Mouse (Mus musculus): Measurements from ENCODE around the gene Qser1. TPM values are rescaled to one million over a fixed set of nuclear protein-coding genes. Genes with fewer than 3 reads are reported as not detected.

Gene Qser1
- polyA plus RNA-seq, 1 experiment, result 1.7 TPM

GRCm38 (mm10) chr2:104736241-104736640 lies 80.3 kb downstream of the Qser1 start:
- no peak for DNase-seq (ENCODE audit: low read depth in 1 of 2, low spot score in 2 of 2)
- WGBS, result 89% methylated on average over 7 of the region's 7 CpGs
- Histone ChIP-seq H3K36me3 (ENCODE audit: control insufficient read depth, insufficient read depth, low read length) (no peaks in the 10 kb centered on the region), H3K27me3 (ENCODE audit: control insufficient read depth, insufficient read depth, low read length) (no peaks in the 10 kb centered on the region), H3K27ac (ENCODE audit: insufficient read depth, low read length) (no peak overlapping the region), H3K4me1 (ENCODE audit: control insufficient read depth, insufficient read depth, insufficient read length) (no peaks in the 10 kb centered on the region), H3K4me3 (ENCODE audit: extremely low read depth, insufficient read depth, insufficient read length) (no peak overlapping the region)
- TF ChIP-seq POLR2A (IDR thresholded peaks at IDR 0.05; ENCODE audit: low read depth, low read length), result no peak

DNA sequence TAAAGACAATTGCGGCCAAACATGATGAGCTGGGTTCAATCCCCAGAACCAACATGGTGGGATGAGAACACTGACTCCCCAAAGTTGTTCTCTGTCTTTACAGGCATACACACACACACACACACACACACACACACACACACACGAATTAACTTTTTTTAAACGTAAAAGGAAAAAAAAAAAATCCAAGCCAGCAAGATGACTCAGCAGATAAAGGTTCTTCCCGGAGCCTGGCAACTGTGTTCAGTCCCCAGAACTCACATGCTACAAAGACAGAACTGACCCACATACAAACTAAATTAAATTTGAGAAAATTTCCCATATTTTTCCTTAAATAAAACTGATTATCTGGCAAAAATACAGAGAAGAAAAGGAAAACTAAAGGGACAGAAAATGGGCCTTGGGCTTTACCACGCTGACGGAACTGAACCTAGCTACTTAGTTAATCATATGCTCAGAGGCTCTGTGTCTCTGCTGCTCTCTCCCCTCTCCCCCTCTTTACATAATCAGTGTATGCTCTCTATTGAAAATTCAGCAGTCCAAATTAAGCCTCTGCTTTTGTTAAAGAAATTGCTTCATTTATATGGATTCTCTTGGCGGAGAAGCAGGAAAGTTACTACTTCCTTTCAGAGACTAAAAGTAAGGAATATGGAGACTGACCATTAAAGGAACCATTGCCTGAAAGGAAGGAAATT lies 83.9 kb downstream of the Qser1 start:
- TF ChIP-seq CTCF (IDR thresholded peaks at IDR 0.05; ENCODE audit: extremely low read depth, insufficient read depth, insufficient read length, insufficient replicate concordance) (no peak), POLR2A (IDR thresholded peaks at IDR 0.05; ENCODE audit: low read depth, low read length) (no peak)
- no peak for DNase-seq (ENCODE audit: low read depth in 1 of 2, low spot score in 2 of 2)
- H3K4me3 ChIP-seq (ENCODE audit: extremely low read depth, insufficient read depth, insufficient read length), result no peak overlapping the region
- no peaks in the 10 kb centered on the region for H3K4me1 ChIP-seq (ENCODE audit: control insufficient read depth, insufficient read depth, insufficient read length)
- WGBS, result 59% methylated on average over 7 of the region's 7 CpGs
- H3K36me3 ChIP-seq (ENCODE audit: control insufficient read depth, insufficient read depth, low read length), result no peaks in the 10 kb centered on the region
- H3K27ac ChIP-seq (ENCODE audit: insufficient read depth, low read length), result peak overlapping the region; percentile 26; the same call in 1 of the 2 replicates
- no peaks in the 10 kb centered on the region for H3K27me3 ChIP-seq (ENCODE audit: control insufficient read depth, insufficient read depth, low read length)

DNA sequence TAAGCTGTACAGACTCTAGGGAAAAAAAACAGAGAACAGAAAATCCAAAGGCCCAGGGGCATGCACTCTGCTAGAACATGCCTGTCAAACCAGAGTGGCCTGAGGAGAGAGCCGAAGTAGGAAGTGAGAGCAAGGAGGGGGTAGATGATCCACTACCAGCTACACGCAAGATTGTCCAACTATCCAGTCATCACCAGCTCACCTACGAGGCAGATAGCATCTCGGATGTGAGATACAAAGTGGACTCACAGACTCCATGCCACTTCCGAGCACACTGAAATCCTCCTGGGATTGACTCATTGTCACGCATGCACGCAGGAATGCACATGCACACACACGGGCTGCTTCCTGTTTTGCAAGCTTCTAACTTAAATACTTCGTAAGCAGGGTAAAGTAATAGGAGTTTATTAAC lies 84.5 kb downstream of the Qser1 start:
- peak overlapping the region; percentile 48 for H3K4me3 ChIP-seq (ENCODE audit: extremely low read depth, insufficient read depth, insufficient read length)

GRCm38 (mm10) chr2:104727369-104727768 lies 89.2 kb downstream of the Qser1 start:
- no peak overlapping the region for H3K27ac ChIP-seq (ENCODE audit: insufficient read depth, low read length)
- no peak overlapping the region for H3K4me3 ChIP-seq (ENCODE audit: extremely low read depth, insufficient read depth, insufficient read length)
- no peak for DNase-seq (ENCODE audit: low read depth in 1 of 2, low spot score in 2 of 2)
- H3K36me3 ChIP-seq (ENCODE audit: control insufficient read depth, insufficient read depth, low read length), result no peaks in the 10 kb centered on the region
- H3K27me3 ChIP-seq (ENCODE audit: control insufficient read depth, insufficient read depth, low read length), result no peaks in the 10 kb centered on the region
- no peaks in the 10 kb centered on the region for H3K4me1 ChIP-seq (ENCODE audit: control insufficient read depth, insufficient read depth, insufficient read length)
- no peak for TF ChIP-seq POLR2A (IDR thresholded peaks at IDR 0.05; ENCODE audit: low read depth, low read length)
- TF ChIP-seq CTCF (IDR thresholded peaks at IDR 0.05; ENCODE audit: extremely low read depth, insufficient read depth, insufficient read length, insufficient replicate concordance), result no peak
- 86% methylated on average over 1 of the region's 1 CpGs for WGBS

More for the DNA sequence above, 84.5 kb downstream of the Qser1 start:
- H3K27me3 ChIP-seq (ENCODE audit: control insufficient read depth, insufficient read depth, low read length), result no peaks in the 10 kb centered on the region
- no peaks in the 10 kb centered on the region for H3K36me3 ChIP-seq (ENCODE audit: control insufficient read depth, insufficient read depth, low read length)
- H3K4me1 ChIP-seq (ENCODE audit: control insufficient read depth, insufficient read depth, insufficient read length), result no peaks in the 10 kb centered on the region
- peak overlapping the region; percentile 43 for H3K27ac ChIP-seq (ENCODE audit: insufficient read depth, low read length)
- DNase-seq (ENCODE audit: low read depth in 1 of 2, low spot score in 2 of 2), result peak in 1 of 2 experiments; percentile 7
- WGBS, result 17% methylated on average over 9 of the region's 9 CpGs
- no peak for TF ChIP-seq POLR2A (IDR thresholded peaks at IDR 0.05; ENCODE audit: low read depth, low read length)
- no peak for TF ChIP-seq CTCF (IDR thresholded peaks at IDR 0.05; ENCODE audit: extremely low read depth, insufficient read depth, insufficient read length, insufficient replicate concordance)

GRCm38 (mm10) chr2:104722021-104722420 lies 94.5 kb downstream of the Qser1 start:
- WGBS, result 83% methylated on average over 3 of the region's 3 CpGs
- no peak for TF ChIP-seq CTCF (IDR thresholded peaks at IDR 0.05; ENCODE audit: extremely low read depth, insufficient read depth, insufficient read length, insufficient replicate concordance)
- no peak for TF ChIP-seq POLR2A (IDR thresholded peaks at IDR 0.05; ENCODE audit: low read depth, low read length)
- Histone ChIP-seq H3K27me3 (ENCODE audit: control insufficient read depth, insufficient read depth, low read length) (no peaks in the 10 kb centered on the region), H3K4me3 (ENCODE audit: extremely low read depth, insufficient read depth, insufficient read length) (no peak overlapping the region), H3K4me1 (ENCODE audit: control insufficient read depth, insufficient read depth, insufficient read length) (no peaks in the 10 kb centered on the region), H3K36me3 (ENCODE audit: control insufficient read depth, insufficient read depth, low read length) (no peaks in the 10 kb centered on the region), H3K27ac (ENCODE audit: insufficient read depth, low read length) (no peak overlapping the region)
- no peak for DNase-seq (ENCODE audit: low read depth in 1 of 2, low spot score in 2 of 2)

- no peak overlapping the region for H3K4me3 ChIP-seq (ENCODE audit: extremely low read depth, insufficient read depth, insufficient read length)
- WGBS, result 55% methylated on average over 4 of the region's 4 CpGs
- DNase-seq (ENCODE audit: low read depth in 1 of 2, low spot score in 2 of 2), result no peak
- H3K27ac ChIP-seq (ENCODE audit: insufficient read depth, low read length), result no peak overlapping the region
- H3K36me3 ChIP-seq (ENCODE audit: control insufficient read depth, insufficient read depth, low read length), result no peaks in the 10 kb centered on the region
- no peaks in the 10 kb centered on the region for H3K4me1 ChIP-seq (ENCODE audit: control insufficient read depth, insufficient read depth, insufficient read length)
- TF ChIP-seq POLR2A (IDR thresholded peaks at IDR 0.05; ENCODE audit: low read depth, low read length), result no peak
- TF ChIP-seq CTCF (IDR thresholded peaks at IDR 0.05; ENCODE audit: extremely low read depth, insufficient read depth, insufficient read length, insufficient replicate concordance), result no peak
- no peaks in the 10 kb centered on the region for H3K27me3 ChIP-seq (ENCODE audit: control insufficient read depth, insufficient read depth, low read length)
Observed at GRCm38 (mm10) chr2:104717827-104718226, 98.7 kb downstream of the Qser1 start.

DNA sequence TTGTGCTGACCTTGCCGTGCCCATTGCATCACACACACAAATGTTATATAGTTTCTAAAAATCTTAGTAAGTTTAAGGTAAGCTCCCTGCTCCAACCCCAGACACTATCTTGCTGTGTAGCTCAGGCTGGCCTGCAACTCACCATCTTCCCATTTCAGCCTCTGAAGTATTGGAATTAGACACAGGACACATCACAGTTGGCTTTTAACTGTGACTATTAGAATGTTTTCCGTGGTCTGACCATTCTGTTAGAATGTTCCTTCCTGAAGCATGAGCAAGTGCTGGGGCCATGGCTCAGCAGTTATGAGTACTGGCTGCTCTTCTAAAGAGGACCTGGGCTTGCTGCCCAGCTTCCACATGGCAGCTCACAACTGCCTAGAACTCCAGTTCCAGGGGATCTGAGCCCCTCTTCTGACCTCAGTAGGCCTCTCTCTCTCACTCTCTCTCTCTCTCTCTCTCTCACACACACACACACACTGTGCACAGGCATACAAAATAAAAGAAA lies 99.3 kb downstream of the Qser1 start:
- Histone ChIP-seq H3K36me3 (ENCODE audit: control insufficient read depth, insufficient read depth, low read length) (no peaks in the 10 kb centered on the region), H3K4me3 (ENCODE audit: extremely low read depth, insufficient read depth, insufficient read length) (no peak overlapping the region), H3K27ac (ENCODE audit: insufficient read depth, low read length) (no peak overlapping the region), H3K4me1 (ENCODE audit: control insufficient read depth, insufficient read depth, insufficient read length) (no peaks in the 10 kb centered on the region), H3K27me3 (ENCODE audit: control insufficient read depth, insufficient read depth, low read length) (peaks cover 1% of the 10 kb centered on the region; the same call in 1 of the 2 replicates)
- TF ChIP-seq CTCF (IDR thresholded peaks at IDR 0.05; ENCODE audit: extremely low read depth, insufficient read depth, insufficient read length, insufficient replicate concordance), result no peak
- TF ChIP-seq POLR2A (IDR thresholded peaks at IDR 0.05; ENCODE audit: low read depth, low read length), result no peak
- DNase-seq (ENCODE audit: low read depth in 1 of 2, low spot score in 2 of 2), result no peak
- WGBS, result 61% methylated on average over 2 of the region's 2 CpGs

Data from spleen, adult 2 months (tissue).